20 mouse cellular contexts compared by ENCODE assay signal in genomic region chr2:146178718-146179117, GRCm38 (mm10). TPM values are rescaled to one million over a fixed set of nuclear protein-coding genes. Genes with fewer than 3 reads are reported as not detected.
"Had no signal": no experiment of that assay in that cellular context is flagged by ENCODE, and none has a peak within 500 bp of the region (broad histone marks: within the 10 kb centered on the region; RNA-seq: fewer than 3 reads in every experiment).

No protein-coding gene starts in this region.

- H3K27me3 ChIP-seq: kidney, embryonic 15.5 days; limb, embryonic 12.5 days; lung, embryonic 15.5 days; midbrain, embryonic 15.5 days; neural tube, embryonic 12.5 days had no signal

- H3K27ac ChIP-seq: kidney, embryonic 15.5 days; limb, embryonic 12.5 days; liver, embryonic 14.5 days; lung, embryonic 15.5 days; macrophage; midbrain, embryonic 15.5 days; neural tube, embryonic 12.5 days had no signal

- H3K4me3 ChIP-seq: kidney, embryonic 15.5 days; limb, embryonic 12.5 days; lung, embryonic 15.5 days; megakaryocyte, embryonic 14.5 days; midbrain, embryonic 15.5 days; neural tube, embryonic 12.5 days had no signal

- DNase-seq: kidney, adult 2 months; kidney, postnatal 14 days; liver; lung, postnatal 14 days; retina, postnatal 1 day; right cerebral cortex, postnatal 4 days; spleen, adult 18-20 months; thymus, adult 2 months; thymus, postnatal 36 days had no signal

- ATAC-seq: midbrain, embryonic 15.5 days had no signal

- H3K4me2 ChIP-seq: kidney, embryonic 15.5 days; limb, embryonic 12.5 days; lung, embryonic 15.5 days; midbrain, embryonic 11.5 days; midbrain, embryonic 15.5 days; neural tube, embryonic 12.5 days had no signal

- H3K4me1 ChIP-seq: kidney, embryonic 15.5 days; limb, embryonic 12.5 days; lung, embryonic 15.5 days; megakaryocyte, embryonic 14.5 days; midbrain, embryonic 15.5 days; neural tube, embryonic 12.5 days had no signal

- H3K9me3 ChIP-seq: kidney, embryonic 15.5 days; lung, embryonic 15.5 days; midbrain, embryonic 15.5 days had no signal

- H3K9ac ChIP-seq: kidney, embryonic 15.5 days; limb, embryonic 12.5 days; liver, embryonic 14.5 days; lung, embryonic 15.5 days; midbrain, embryonic 15.5 days; neural tube, embryonic 12.5 days had no signal

- H3K36me3 ChIP-seq: kidney, embryonic 15.5 days; limb, embryonic 12.5 days; lung, embryonic 15.5 days; midbrain, embryonic 15.5 days; neural tube, embryonic 12.5 days had no signal

RNA-seq across cellular contexts. Expression of gene Insm1, which starts 43.0 kb away (rescaled TPM):
- total RNA-seq: monocyte, adult 5-6 weeks had no signal
- polyA plus RNA-seq: limb, embryonic 12.5 days; macrophage; testis, adult 2 months had no signal
